Mouse (Mus musculus): Measurements from ENCODE around the gene Cryzl2.

Gene Cryzl2

GRCm38 (mm10) chr1:157443026-157443722 is 15.2 kb upstream of the Cryzl2 start:
- in situ Hi-C loops (cut with MboI; ENCODE audit: low sequenced_read_pairs): no loop called here

DNA sequence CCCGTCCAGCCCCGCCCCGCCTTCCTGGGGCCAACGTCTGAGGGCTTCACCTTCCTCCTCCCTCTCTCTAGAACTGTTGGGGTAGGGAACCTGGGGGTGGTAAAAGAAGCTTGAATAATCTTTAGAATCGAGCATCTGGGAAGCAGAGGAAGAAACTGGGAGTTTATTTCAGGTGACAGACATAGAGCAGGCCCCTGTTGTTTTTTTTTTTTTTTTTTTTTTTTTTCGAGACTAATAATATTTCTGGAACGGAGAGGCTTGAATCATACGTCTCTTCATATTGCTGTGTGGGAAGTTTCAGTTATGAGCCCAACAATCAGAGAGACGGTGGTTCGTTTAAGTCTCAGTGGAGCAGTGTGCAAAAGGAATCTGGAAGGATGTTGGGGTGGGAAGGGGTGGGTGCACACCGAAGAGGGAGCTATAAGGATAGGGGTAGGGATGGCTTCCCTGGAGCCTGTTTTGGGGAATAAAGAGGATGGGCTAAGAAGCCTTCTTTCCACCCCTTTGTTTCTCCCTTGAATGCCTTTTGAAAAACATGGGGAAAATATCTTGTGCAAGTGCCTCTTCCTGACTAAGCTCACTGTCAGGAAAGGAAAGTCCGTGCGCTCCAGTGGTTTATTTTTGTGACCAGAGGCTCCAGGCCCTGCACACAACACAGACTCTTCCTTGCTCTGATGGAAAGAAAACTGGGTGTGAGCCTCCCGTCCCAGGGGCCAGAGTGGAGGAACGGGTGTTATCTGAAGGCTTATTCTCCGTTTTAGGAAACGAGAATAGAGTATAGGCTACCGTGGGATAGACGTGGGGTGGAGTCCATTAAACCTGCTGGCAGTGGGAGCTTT is 14.4 kb upstream of the Cryzl2 start:
- in situ Hi-C loops (cut with MboI; ENCODE audit: low sequenced_read_pairs): no loop called here

DNA sequence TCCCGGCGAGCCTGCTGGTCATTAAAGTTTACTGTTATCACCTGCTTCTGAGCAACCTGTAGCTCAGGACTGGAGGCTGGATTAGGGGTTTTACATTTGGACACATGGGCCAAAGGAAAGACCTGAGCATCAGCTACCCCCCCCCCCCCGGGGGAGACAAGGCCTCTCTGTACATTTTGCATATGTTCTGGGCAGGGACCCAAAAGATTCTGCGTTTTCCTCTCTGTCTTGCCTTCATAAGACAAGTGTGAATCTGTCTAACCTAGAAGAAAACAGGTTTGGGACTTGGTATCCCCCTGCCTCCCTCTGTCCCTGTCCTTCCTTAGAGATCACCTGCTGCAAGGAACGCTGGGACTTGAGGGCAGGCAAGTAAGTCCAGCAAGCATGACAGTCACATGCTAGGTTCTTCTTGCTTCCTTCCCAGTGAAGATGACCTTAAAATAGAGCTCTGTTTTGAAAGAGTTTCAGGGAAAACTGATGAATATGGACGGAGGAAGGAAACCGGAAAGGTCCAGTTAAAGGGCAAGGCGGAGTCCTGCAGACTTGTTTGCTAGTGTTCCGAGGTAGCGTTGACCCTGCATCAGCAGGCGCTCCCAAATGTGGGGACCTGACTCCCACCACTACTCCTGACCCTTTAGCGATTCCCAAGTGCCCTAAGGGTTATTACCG is 13.6 kb upstream of the Cryzl2 start:
- in situ Hi-C loops (cut with MboI; ENCODE audit: low sequenced_read_pairs): no loop called here

GRCm38 (mm10) chr1:157445398-157445910 is 12.9 kb upstream of the Cryzl2 start:
- in situ Hi-C loops (cut with MboI; ENCODE audit: low sequenced_read_pairs): no loop called here

DNA sequence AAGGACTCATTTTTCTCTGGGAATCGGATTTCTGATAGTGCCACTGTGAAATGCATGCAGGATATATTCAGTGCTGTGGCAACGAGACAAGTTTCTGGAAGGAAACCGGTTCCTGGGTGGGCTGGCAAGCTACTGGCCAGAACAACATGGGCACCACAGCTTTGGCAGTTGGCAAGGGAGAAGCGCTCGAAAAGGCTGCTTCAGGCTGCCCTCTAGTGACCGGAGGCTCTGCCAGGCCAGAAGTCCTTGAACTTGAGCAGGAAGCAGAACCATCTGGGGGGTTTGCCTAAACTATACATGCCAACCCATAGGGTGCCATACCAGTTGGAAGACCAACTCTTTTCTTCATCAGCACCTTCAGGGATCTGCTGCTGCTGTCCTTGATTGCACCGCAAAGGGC is 12.1 kb upstream of the Cryzl2 start:
- in situ Hi-C loops (cut with MboI; ENCODE audit: low sequenced_read_pairs): no loop called here

GRCm38 (mm10) chr1:157447142-157447541 is 11.2 kb upstream of the Cryzl2 start:
- in situ Hi-C loops (cut with MboI; ENCODE audit: low sequenced_read_pairs): no loop called here

GRCm38 (mm10) chr1:157448164-157448804 is 10.1 kb upstream of the Cryzl2 start:
- in situ Hi-C loops (cut with MboI; ENCODE audit: low sequenced_read_pairs): no loop called here

DNA sequence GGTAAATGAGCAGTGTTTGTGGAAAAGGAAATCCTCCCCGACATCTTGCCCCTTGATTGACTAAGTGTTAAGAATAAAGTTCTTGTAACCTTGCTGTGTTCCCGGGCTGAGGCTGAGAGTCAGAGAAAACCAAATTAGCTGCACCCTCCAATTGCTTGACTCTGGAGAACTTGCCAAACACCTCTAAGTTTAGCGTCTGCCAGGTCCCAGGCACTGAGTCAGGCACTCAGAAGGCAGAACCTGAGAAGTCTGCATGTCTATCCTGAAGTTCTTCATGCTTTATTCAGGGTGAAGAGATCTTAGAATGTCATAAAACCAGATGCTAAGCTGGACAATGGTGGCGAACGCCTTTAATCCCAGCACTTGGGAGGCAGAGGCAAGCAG is 9.6 kb upstream of the Cryzl2 start:
- in situ Hi-C loops (cut with MboI; ENCODE audit: low sequenced_read_pairs): no loop called here

GRCm38 (mm10) chr1:157449532-157449931 is 8.8 kb upstream of the Cryzl2 start:
- in situ Hi-C loops (cut with MboI; ENCODE audit: low sequenced_read_pairs): no loop called here

GRCm38 (mm10) chr1:157449981-157450636 is 8.3 kb upstream of the Cryzl2 start:
- in situ Hi-C loops (cut with MboI; ENCODE audit: low sequenced_read_pairs): no loop called here

GRCm38 (mm10) chr1:157452284-157452683 is 6.1 kb upstream of the Cryzl2 start:
- in situ Hi-C loops (cut with MboI; ENCODE audit: low sequenced_read_pairs): no loop called here

- in situ Hi-C loops (cut with MboI; ENCODE audit: low sequenced_read_pairs): no loop called here
Measured at GRCm38 (mm10) chr1:157452759-157453549, 5.4 kb upstream of the Cryzl2 start.

DNA sequence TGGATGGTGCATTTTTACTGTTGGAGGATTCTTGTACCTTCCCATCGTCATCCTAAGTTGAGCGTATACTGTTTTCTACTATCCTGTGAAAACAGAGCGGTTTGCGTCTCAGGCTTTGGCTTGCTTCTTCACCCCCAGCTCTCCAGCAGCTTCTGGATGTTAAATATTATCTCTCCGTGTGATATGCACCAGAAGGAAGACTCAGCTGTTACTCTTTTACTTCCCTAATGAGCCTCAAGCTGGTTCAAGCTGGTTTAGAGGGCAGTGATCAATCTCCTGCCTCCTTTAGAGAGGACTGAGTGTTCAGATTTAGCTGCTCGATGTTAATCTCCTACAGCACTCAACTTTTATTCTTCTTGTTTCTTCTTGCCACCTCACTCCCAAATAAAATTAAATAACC is 3.5 kb upstream of the Cryzl2 start:
- in situ Hi-C loops (cut with MboI; ENCODE audit: low sequenced_read_pairs): no loop called here

- in situ Hi-C loops (cut with MboI; ENCODE audit: low sequenced_read_pairs): no loop called here
Measured at GRCm38 (mm10) chr1:157457789-157458188, 588 bp upstream of the Cryzl2 start.

- in situ Hi-C loops (cut with MboI; ENCODE audit: low sequenced_read_pairs): no loop called here
Measured at GRCm38 (mm10) chr1:157459904-157460303, 1.5 kb downstream of the Cryzl2 start.

DNA sequence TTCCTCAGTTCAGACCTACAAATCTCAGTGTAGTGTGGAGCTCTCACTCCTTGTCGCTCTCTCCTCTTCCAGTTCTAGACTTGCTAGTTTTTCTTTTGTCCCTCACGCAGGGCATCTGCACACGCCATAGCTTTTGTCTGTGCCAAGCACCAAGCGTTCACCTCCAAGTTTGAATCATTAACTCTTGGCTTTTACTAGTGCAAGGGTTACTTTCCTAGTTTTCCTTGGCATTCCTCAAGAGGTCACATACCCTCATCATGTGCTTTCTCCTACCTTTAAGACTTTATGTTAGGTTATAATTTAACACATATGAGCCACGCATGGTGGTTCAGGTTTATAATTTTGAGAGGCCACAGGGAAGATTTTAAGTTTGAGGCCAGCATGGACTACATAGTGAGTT is 2.9 kb downstream of the Cryzl2 start:
- in situ Hi-C loops (cut with MboI; ENCODE audit: low sequenced_read_pairs): no loop called here

GRCm38 (mm10) chr1:157462336-157462735 is 4.0 kb downstream of the Cryzl2 start:
- in situ Hi-C loops (cut with MboI; ENCODE audit: low sequenced_read_pairs): no loop called here

GRCm38 (mm10) chr1:157465194-157465593 is 6.8 kb downstream of the Cryzl2 start:
- in situ Hi-C loops (cut with MboI; ENCODE audit: low sequenced_read_pairs): no loop called here

- in situ Hi-C loops (cut with MboI; ENCODE audit: low sequenced_read_pairs): no loop called here
Measured at GRCm38 (mm10) chr1:157467866-157468265, 9.5 kb downstream of the Cryzl2 start.

Measured in CH12F3 (cell line).